Mouse (Mus musculus) stomach, embryonic 16.5 days (tissue): ENCODE data around the gene Cacna1c. TPM values are rescaled to one million over a fixed set of nuclear protein-coding genes. Genes with fewer than 3 reads are reported as not detected.

Experiments
- ATAC-seq: fragments of 200-750 bp; cut with Nextera tagmentation; 2 replicates; pipeline ENCODE4 v1.8.0; 2017; ENCODE audit warnings: moderate number of reproducible peaks, moderate TSS enrichment; ENCODE audit not compliant: insufficient read depth, low FRiP score
- H3K27ac ChIP-seq: fragments of 300-500 bp; sonication (generic); 2 replicates; pipeline ENCODE4 v1.5.1; 2014; ENCODE audit warnings: low read length
- H3K27me3 ChIP-seq: fragments of 300-500 bp; sonication (generic); 2 replicates; pipeline ENCODE4 v1.6.1; 2014; ENCODE audit warnings: low read length, control low read depth, mixed read lengths; ENCODE audit not compliant: control insufficient read depth, insufficient read depth
- H3K36me3 ChIP-seq: fragments of 300-500 bp; sonication (generic); 2 replicates; pipeline ENCODE4 v1.6.1; 2014; ENCODE audit warnings: low read length; ENCODE audit not compliant: control insufficient read depth, insufficient read depth
- H3K4me1 ChIP-seq: fragments of 300-500 bp; sonication (generic); 2 replicates; pipeline ENCODE4 v1.6.1; 2014; ENCODE audit warnings: low read length, control low read depth, mixed read lengths; ENCODE audit not compliant: control insufficient read depth, insufficient read depth
- H3K4me2 ChIP-seq: fragments of 300-500 bp; sonication (generic); 2 replicates; pipeline ENCODE4 v1.6.1; 2014; ENCODE audit warnings: low read depth, low read length, mixed read lengths
- H3K4me3 ChIP-seq: fragments of 300-500 bp; sonication (generic); replicated peaks from 2 replicates; pipeline ENCODE4 v1.5.1; 2014; ENCODE audit warnings: mild to moderate bottlenecking, low read length
- H3K9ac ChIP-seq: fragments of 300-500 bp; sonication (generic); 2 replicates; pipeline ENCODE4 v1.6.1; 2014; ENCODE audit warnings: low read length
- H3K9me3 ChIP-seq: fragments of 300-500 bp; sonication (generic); replicated peaks from 2 replicates; pipeline ENCODE4 v1.6.1; 2016; ENCODE audit warnings: low read length, control low read depth; ENCODE audit not compliant: control insufficient read depth
- WGBS: fragments of 180-500 bp; shearing (Covaris S2); extraction: QIAGEN DNeasy Blood & Tissue Kit; methylation state at CpG from one replicate; pipeline ENCODE4 v1.1.7; 2014; 5-methylcytosine and 5-hydroxymethylcytosine counted together
- polyA plus RNA-seq: library from polyadenylated mRNA; unstranded; fragments of >200 nt; fragmentation: Nextera tagmentation; extraction: Ambion mirVana; gene quantifications from 2 replicates; pipeline ENCODE4 v1.2.1, GENCODE M21; 2015

Gene Cacna1c
- polyA plus RNA-seq, 1 experiment from 2014 or later = 4.3 TPM

DNA sequence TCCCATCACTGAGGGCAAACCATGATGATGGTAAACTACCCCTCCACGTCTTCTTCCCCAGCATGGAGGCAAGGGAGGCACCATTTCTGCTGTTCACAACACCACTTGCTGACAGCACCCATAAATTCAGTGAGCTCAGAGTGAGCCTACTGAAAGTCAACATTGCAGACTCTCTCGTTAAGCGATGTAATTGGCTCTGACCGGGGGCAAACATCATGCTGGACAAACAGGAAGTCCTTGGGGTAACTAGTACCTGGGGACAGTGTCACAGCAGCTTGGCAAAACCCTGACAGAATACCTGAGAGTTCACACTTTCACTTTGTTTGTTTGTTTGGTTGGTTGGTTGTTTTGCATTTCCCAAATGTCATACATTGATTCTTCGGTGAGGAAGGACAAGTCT is 131.3 kb downstream of the Cacna1c start:
- H3K27me3 ChIP-seq = no peaks in the 10 kb centered on the region
- 76% methylated on average over 5 of the region's 5 CpGs for WGBS
- no peak for ATAC-seq

GRCm38 (mm10) chr6:119064430-119064829 is 131.8 kb downstream of the Cacna1c start:
- no peak for ATAC-seq
- H3K9me3 ChIP-seq = no peaks in the 10 kb centered on the region
- H3K4me2 ChIP-seq = no peak overlapping the region
- H3K9ac ChIP-seq = no peak overlapping the region
- H3K4me3 ChIP-seq = no peak overlapping the region
- no peaks in the 10 kb centered on the region; the same call in 1 of the 2 replicates for H3K4me1 ChIP-seq
- no peaks in the 10 kb centered on the region for H3K27me3 ChIP-seq
- H3K36me3 ChIP-seq = no peaks in the 10 kb centered on the region
- WGBS = 89% methylated on average over 9 of the region's 9 CpGs
- no peak overlapping the region for H3K27ac ChIP-seq

More for the DNA sequence above, 131.3 kb downstream of the Cacna1c start:
- no peaks in the 10 kb centered on the region for H3K9me3 ChIP-seq
- H3K36me3 ChIP-seq = no peaks in the 10 kb centered on the region
- no peaks in the 10 kb centered on the region; the same call in 1 of the 2 replicates for H3K4me1 ChIP-seq
- H3K27ac ChIP-seq = no peak overlapping the region
- H3K4me2 ChIP-seq = no peak overlapping the region
- H3K9ac ChIP-seq = no peak overlapping the region
- no peak overlapping the region for H3K4me3 ChIP-seq

DNA sequence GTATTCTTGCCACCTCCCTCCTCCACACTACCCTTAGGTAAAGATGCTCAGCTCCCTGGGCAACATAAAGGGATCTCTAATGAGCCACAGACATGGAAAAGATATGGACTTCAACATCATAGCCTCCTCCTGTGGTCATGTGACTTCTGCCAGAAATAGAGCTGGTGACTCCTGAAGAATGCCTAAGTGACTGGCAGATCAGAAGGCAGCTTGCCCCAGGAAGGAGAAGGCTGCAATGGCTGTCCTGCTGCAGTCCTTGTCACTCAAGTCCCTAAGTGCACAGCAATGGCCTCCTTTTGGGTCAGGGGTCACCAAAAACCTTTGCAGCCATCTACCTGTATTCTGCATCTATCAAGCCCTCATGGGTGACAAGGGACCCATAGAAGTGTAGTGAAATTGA is 133.5 kb downstream of the Cacna1c start:
- no peak for ATAC-seq
- H3K9ac ChIP-seq = no peak overlapping the region
- H3K4me2 ChIP-seq = no peak overlapping the region
- H3K9me3 ChIP-seq = no peaks in the 10 kb centered on the region
- H3K4me3 ChIP-seq = no peak overlapping the region
- H3K36me3 ChIP-seq = no peaks in the 10 kb centered on the region
- H3K27me3 ChIP-seq = no peaks in the 10 kb centered on the region
- H3K4me1 ChIP-seq = no peaks in the 10 kb centered on the region; the same call in 1 of the 2 replicates
- no peak overlapping the region for H3K27ac ChIP-seq

GRCm38 (mm10) chr6:119058896-119059295 is 137.3 kb downstream of the Cacna1c start:
- H3K4me1 ChIP-seq = no peaks in the 10 kb centered on the region
- H3K27me3 ChIP-seq = no peaks in the 10 kb centered on the region
- no peaks in the 10 kb centered on the region for H3K36me3 ChIP-seq
- WGBS = 64% methylated on average over 3 of the region's 3 CpGs
- no peak overlapping the region for H3K4me2 ChIP-seq
- H3K4me3 ChIP-seq = no peak overlapping the region
- no peaks in the 10 kb centered on the region for H3K9me3 ChIP-seq
- no peak overlapping the region for H3K27ac ChIP-seq
- ATAC-seq = no peak
- no peak overlapping the region for H3K9ac ChIP-seq

- Histone ChIP-seq H3K9ac (no peak overlapping the region), H3K4me3 (no peak overlapping the region), H3K4me2 (no peak overlapping the region), H3K36me3 (no peaks in the 10 kb centered on the region), H3K27ac (no peak overlapping the region), H3K4me1 (no peaks in the 10 kb centered on the region), H3K9me3 (no peaks in the 10 kb centered on the region), H3K27me3 (no peaks in the 10 kb centered on the region)
- ATAC-seq = no peak
- 82% methylated on average over 8 of the region's 8 CpGs for WGBS
Measured at GRCm38 (mm10) chr6:119058461-119058860, 137.8 kb downstream of the Cacna1c start.

DNA sequence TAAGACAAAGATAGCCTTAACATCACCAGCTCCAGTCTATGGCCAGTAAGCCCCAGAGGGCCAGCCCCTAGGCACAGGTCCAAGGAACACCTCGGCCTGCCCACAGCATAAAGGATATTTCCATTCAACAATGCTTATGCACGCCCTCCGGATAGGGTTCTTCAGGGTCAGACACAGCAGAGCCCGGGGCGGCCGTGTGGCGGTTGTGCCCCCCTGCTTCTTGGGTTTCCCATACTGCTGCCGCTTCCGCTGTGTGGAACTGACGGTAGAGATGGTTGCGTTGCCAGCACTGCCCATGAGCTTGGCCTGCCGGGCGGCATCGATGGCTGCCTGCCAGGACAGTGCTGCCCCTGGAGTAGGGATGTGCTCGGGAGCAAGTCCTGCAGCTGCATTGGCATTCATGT is 139.1 kb downstream of the Cacna1c start:
- no peak for ATAC-seq
- no peaks in the 10 kb centered on the region for H3K36me3 ChIP-seq
- no peak overlapping the region for H3K9ac ChIP-seq
- H3K27me3 ChIP-seq = no peaks in the 10 kb centered on the region
- 85% methylated on average over 15 of the region's 15 CpGs for WGBS
- H3K4me3 ChIP-seq = no peak overlapping the region
- H3K9me3 ChIP-seq = no peaks in the 10 kb centered on the region
- no peak overlapping the region for H3K27ac ChIP-seq
- H3K4me2 ChIP-seq = no peak overlapping the region
- peaks cover 3% of the 10 kb centered on the region; the same call in 1 of the 2 replicates for H3K4me1 ChIP-seq

DNA sequence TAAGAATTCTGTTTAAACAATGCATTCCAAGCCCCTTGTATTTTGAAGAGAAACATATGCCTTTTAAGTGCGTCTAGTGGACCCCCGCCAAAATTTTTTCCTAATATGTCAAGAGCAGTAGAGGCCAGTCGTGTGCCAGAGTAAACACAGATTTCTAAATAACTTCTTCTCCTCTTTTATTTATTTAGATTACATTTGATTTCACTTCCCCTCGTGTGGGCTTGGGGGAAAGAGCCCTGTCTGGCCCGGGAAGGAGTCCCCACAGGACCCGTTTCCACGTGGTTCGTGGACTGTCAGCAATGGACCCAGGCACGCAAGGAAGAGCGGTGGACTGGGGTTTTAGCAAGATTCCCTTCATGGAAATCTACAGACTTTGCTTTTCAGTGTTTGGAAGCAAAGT is 143.4 kb downstream of the Cacna1c start:
- no peaks in the 10 kb centered on the region for H3K36me3 ChIP-seq
- no peak overlapping the region for H3K9ac ChIP-seq
- peak; percentile 53; the same call in 1 of the 2 replicates for ATAC-seq
- peak overlapping the region; percentile 58 for H3K27ac ChIP-seq
- 31% methylated on average over 10 of the region's 10 CpGs for WGBS
- H3K4me3 ChIP-seq = no peak overlapping the region
- no peaks in the 10 kb centered on the region for H3K9me3 ChIP-seq
- peak overlapping the region; percentile 32 for H3K4me2 ChIP-seq
- peaks cover 5% of the 10 kb centered on the region; the same call in 1 of the 2 replicates for H3K4me1 ChIP-seq
- H3K27me3 ChIP-seq = no peaks in the 10 kb centered on the region

GRCm38 (mm10) chr6:119052366-119052765 is 143.9 kb downstream of the Cacna1c start:
- Histone ChIP-seq H3K9me3 (no peaks in the 10 kb centered on the region), H3K4me2 (peak overlapping the region; percentile 32; the same call in 1 of the 2 replicates), H3K27me3 (no peaks in the 10 kb centered on the region), H3K9ac (no peak overlapping the region), H3K4me3 (no peak overlapping the region), H3K27ac (peak overlapping the region; percentile 64), H3K36me3 (no peaks in the 10 kb centered on the region), H3K4me1 (peaks cover 5% of the 10 kb centered on the region; the same call in 1 of the 2 replicates)
- WGBS = 51% methylated on average over 15 of the region's 15 CpGs
- ATAC-seq = no peak

- H3K9me3 ChIP-seq = no peaks in the 10 kb centered on the region
- no peaks in the 10 kb centered on the region for H3K27me3 ChIP-seq
- no peak overlapping the region; the same call in 1 of the 2 replicates for H3K27ac ChIP-seq
- H3K4me3 ChIP-seq = no peak overlapping the region
- H3K36me3 ChIP-seq = no peaks in the 10 kb centered on the region
- no peak overlapping the region for H3K9ac ChIP-seq
- H3K4me1 ChIP-seq = peaks cover 5% of the 10 kb centered on the region; the same call in 1 of the 2 replicates
- 55% methylated on average over 2 of the region's 2 CpGs for WGBS
- no peak overlapping the region for H3K4me2 ChIP-seq
- peak; percentile 51; the same call in 1 of the 2 replicates for ATAC-seq
Measured at GRCm38 (mm10) chr6:119051721-119052120, 144.5 kb downstream of the Cacna1c start.
